Mouse (Mus musculus): ENCODE results near the gene Tal1.

Gene Tal1

GRCm38 (mm10) chr4:115074789-115075188 lies 18.6 kb downstream of the Tal1 start:
- no peak for DNase-seq

- DNase-seq, result no peak
Observed at GRCm38 (mm10) chr4:115075204-115075915, 19.1 kb downstream of the Tal1 start.

- DNase-seq, result peak; percentile 52
Observed at GRCm38 (mm10) chr4:115078892-115079820, 22.9 kb downstream of the Tal1 start.

GRCm38 (mm10) chr4:115079821-115080349 lies 23.7 kb downstream of the Tal1 start:
- no peak for DNase-seq

- DNase-seq, result no peak
Observed at GRCm38 (mm10) chr4:115083031-115083430, 26.8 kb downstream of the Tal1 start.

GRCm38 (mm10) chr4:115085522-115086095 lies 29.4 kb downstream of the Tal1 start:
- DNase-seq, result peak; percentile 43

- no peak for DNase-seq
Observed at GRCm38 (mm10) chr4:115086257-115086656, 30.0 kb downstream of the Tal1 start.

GRCm38 (mm10) chr4:115086763-115087415 lies 30.7 kb downstream of the Tal1 start:
- no peak for DNase-seq

GRCm38 (mm10) chr4:115088611-115089338 lies 32.5 kb downstream of the Tal1 start, which contains the start of gene Pdzk1ip1:
Gene Pdzk1ip1, plus strand, starts transcription at chr4:115088708.
- no peak for DNase-seq

GRCm38 (mm10) chr4:115090592-115090991 lies 34.4 kb downstream of the Tal1 start:
- no peak for DNase-seq

GRCm38 (mm10) chr4:115091806-115092205 lies 35.6 kb downstream of the Tal1 start:
- no peak for DNase-seq

- no peak for DNase-seq
Observed at GRCm38 (mm10) chr4:115093331-115093864, 37.2 kb downstream of the Tal1 start.

GRCm38 (mm10) chr4:115094056-115094455 lies 37.8 kb downstream of the Tal1 start:
- DNase-seq, result no peak

- DNase-seq, result no peak
Observed at GRCm38 (mm10) chr4:115095671-115096434, 39.6 kb downstream of the Tal1 start.

- no peak for DNase-seq
Observed at GRCm38 (mm10) chr4:115096435-115097145, 40.4 kb downstream of the Tal1 start.

GRCm38 (mm10) chr4:115097146-115097496 lies 40.9 kb downstream of the Tal1 start:
- peak; percentile 34 for DNase-seq

- peak; percentile 76 for DNase-seq
Observed at GRCm38 (mm10) chr4:115101682-115102081, 45.5 kb downstream of the Tal1 start.

GRCm38 (mm10) chr4:115103510-115103909 lies 47.3 kb downstream of the Tal1 start:
- DNase-seq, result no peak

GRCm38 (mm10) chr4:115111167-115111566 lies 54.9 kb downstream of the Tal1 start:
- no peak for DNase-seq

GRCm38 (mm10) chr4:115113266-115113665 lies 57.0 kb downstream of the Tal1 start:
- no peak for DNase-seq

All from right cerebral cortex, postnatal 14 days (tissue).